Mouse (Mus musculus) brain, embryonic 14.5 days (tissue): ENCODE results near the gene Tnik.

Experiments
- CTCF ChIP-seq: fragments of 200-500 bp; IDR thresholded peaks from 2 replicates; pipeline ENCODE4 v1.5.1; 2012; ENCODE audit warnings: inconsistent platforms, mild to moderate bottlenecking, moderate library complexity, borderline replicate concordance; ENCODE audit not compliant: insufficient read depth, insufficient read length; ENCODE audit errors: extremely low read depth
- POLR2A ChIP-seq: fragments of 200-500 bp; IDR thresholded peaks from 2 replicates; pipeline ENCODE4 v1.6.1; 2012; ENCODE audit warnings: mild to moderate bottlenecking, inconsistent platforms, borderline replicate concordance; ENCODE audit not compliant: poor library complexity, insufficient read depth, insufficient read length, severe bottlenecking; ENCODE audit errors: extremely low read depth

DNA sequence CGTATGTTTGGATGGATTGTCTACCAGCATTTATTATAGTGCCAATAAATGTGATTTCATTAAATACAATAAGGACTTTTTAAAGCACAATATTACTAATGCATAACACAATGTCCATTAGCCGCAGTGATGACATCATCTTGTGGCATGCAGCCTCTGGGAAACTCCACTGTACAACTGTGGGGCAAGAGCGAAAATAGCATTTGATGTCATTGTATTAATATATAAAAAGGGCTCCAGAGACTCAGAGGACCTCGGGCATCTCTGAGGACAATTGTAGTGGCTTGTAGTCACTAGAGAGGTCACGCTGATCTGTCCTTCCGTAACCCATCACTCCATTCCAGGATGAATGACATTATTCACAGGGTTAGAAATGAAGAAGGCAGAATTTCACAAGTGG lies 157.2 kb downstream of the Tnik start:
- TF ChIP-seq CTCF (no peak), POLR2A (no peak)
